Mouse (Mus musculus) stomach, postnatal 0 days (tissue): ENCODE data around the gene Pgghg. TPM values are rescaled to one million over a fixed set of nuclear protein-coding genes. Genes with fewer than 3 reads are reported as not detected.

Experiments
- ATAC-seq: fragments of 200-750 bp; cut with Nextera tagmentation; 2 replicates; pipeline ENCODE4 v1.8.0; 2017; ENCODE audit not compliant: low FRiP score, low TSS enrichment
- DNase-seq: peaks from one replicate; pipeline ENCODE4 v3.0.0-alpha.2; 2016; ENCODE audit warnings: low spot score
- H3K27ac ChIP-seq: fragments of 300-500 bp; sonication (generic); replicated peaks from 2 replicates; pipeline ENCODE4 v1.5.1; 2014; ENCODE audit warnings: mild to moderate bottlenecking, control low read depth
- H3K27me3 ChIP-seq: fragments of 300-500 bp; sonication (generic); 2 replicates; pipeline ENCODE4 v1.6.1; 2014; ENCODE audit warnings: low read length; ENCODE audit not compliant: control insufficient read depth, insufficient read depth
- H3K36me3 ChIP-seq: fragments of 300-500 bp; sonication (generic); 2 replicates; pipeline ENCODE4 v1.6.1; 2014; ENCODE audit warnings: low read length, mixed read lengths; ENCODE audit not compliant: control insufficient read depth, insufficient read depth
- H3K4me1 ChIP-seq: fragments of 300-500 bp; sonication (generic); replicated peaks from 2 replicates; pipeline ENCODE4 v1.6.1; 2014; ENCODE audit warnings: antibody characterized with exemption; ENCODE audit not compliant: control insufficient read depth, insufficient read depth
- H3K4me2 ChIP-seq: fragments of 300-500 bp; sonication (generic); replicated peaks from 2 replicates; pipeline ENCODE4 v1.6.1; 2014; ENCODE audit warnings: low read depth, mild to moderate bottlenecking, control low read depth, moderate library complexity
- H3K4me3 ChIP-seq: fragments of 300-500 bp; sonication (generic); 2 replicates; pipeline ENCODE4 v1.5.1; 2014; ENCODE audit warnings: low read depth, low read length, control low read depth
- H3K9ac ChIP-seq: fragments of 300-500 bp; sonication (generic); 2 replicates; pipeline ENCODE4 v1.6.1; 2014; ENCODE audit warnings: mild to moderate bottlenecking, low read length, control low read depth, mixed read lengths
- H3K9me3 ChIP-seq: fragments of 300-500 bp; sonication (generic); 2 replicates; pipeline ENCODE4 v1.6.1; 2016; ENCODE audit warnings: low read length; ENCODE audit not compliant: control insufficient read depth
- CTCF ChIP-seq: IDR thresholded peaks from 2 replicates; pipeline ENCODE4 v1.5.1; 2016; ENCODE audit warnings: antibody characterized with exemption, low read depth, mild to moderate bottlenecking, moderate library complexity
- EP300 ChIP-seq: optimal IDR thresholded peaks from 2 replicates; pipeline ENCODE3; 2016; ENCODE audit warnings: antibody characterized with exemption
- WGBS: fragments of 180-500 bp; shearing (Covaris S2); extraction: QIAGEN DNeasy Blood & Tissue Kit; methylation state at CpG from one replicate; pipeline ENCODE4 v1.1.7; 2014; 5-methylcytosine and 5-hydroxymethylcytosine counted together
- polyA plus RNA-seq: library from polyadenylated mRNA; unstranded; fragments of >200 nt; fragmentation: Nextera tagmentation; extraction: Ambion mirVana; gene quantifications from 2 replicates; pipeline ENCODE4 v1.2.1, GENCODE M21; 2015

Pgghg gene
- polyA plus RNA-seq, 1 experiment from 2014 or later = 10.1 TPM

DNA sequence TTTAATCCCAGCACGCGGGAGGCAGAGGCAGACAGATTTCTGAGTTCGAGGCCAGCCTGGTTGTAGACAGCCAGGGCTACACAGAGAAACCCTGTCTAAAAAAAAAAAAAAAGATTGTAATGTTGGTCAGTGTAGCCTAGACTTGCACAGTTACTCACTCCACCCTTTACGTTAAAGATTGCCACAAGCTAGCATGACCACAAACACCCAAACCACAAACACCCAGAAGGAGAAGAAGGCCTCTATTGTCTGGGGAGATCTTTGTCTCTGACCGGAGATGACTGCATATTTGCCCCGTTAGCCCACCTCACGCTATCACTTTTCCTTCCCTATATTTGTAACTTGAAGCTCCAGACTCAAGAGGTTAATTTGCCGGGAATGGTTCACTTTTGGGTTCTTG lies 40.5 kb downstream of the Pgghg start:
- H3K4me1 ChIP-seq = no peaks in the 10 kb centered on the region
- no peaks in the 10 kb centered on the region for H3K27me3 ChIP-seq
- ATAC-seq (no peak), DNase-seq (no peak)
- no peaks in the 10 kb centered on the region for H3K36me3 ChIP-seq
- TF ChIP-seq EP300 (no peak), CTCF (no peak)
- no peak overlapping the region for H3K4me2 ChIP-seq
- no peak overlapping the region for H3K27ac ChIP-seq
- WGBS = 86% methylated on average over 8 of the region's 8 CpGs
- no peaks in the 10 kb centered on the region for H3K9me3 ChIP-seq
- no peak overlapping the region for H3K4me3 ChIP-seq
- no peak overlapping the region for H3K9ac ChIP-seq

- DNase-seq = no peak
- Histone ChIP-seq H3K4me2 (no peak overlapping the region), H3K4me1 (no peaks in the 10 kb centered on the region), H3K27me3 (no peaks in the 10 kb centered on the region), H3K36me3 (no peaks in the 10 kb centered on the region), H3K9ac (no peak overlapping the region), H3K4me3 (no peak overlapping the region), H3K9me3 (no peaks in the 10 kb centered on the region), H3K27ac (no peak overlapping the region)
- no peak for ATAC-seq
- WGBS = 89% methylated on average over 7 of the region's 7 CpGs
- TF ChIP-seq EP300 (no peak), CTCF (no peak)
These were observed 41.8 kb downstream of the Pgghg start for GRCm38 (mm10) chr7:140982971-140983370.

GRCm38 (mm10) chr7:140987182-140988138 lies 46.3 kb downstream of the Pgghg start:
- Histone ChIP-seq H3K27ac (no peak overlapping the region), H3K27me3 (no peaks in the 10 kb centered on the region), H3K36me3 (no peaks in the 10 kb centered on the region), H3K9ac (no peak overlapping the region), H3K4me3 (no peak overlapping the region), H3K4me1 (no peaks in the 10 kb centered on the region; the same call in 1 of the 2 replicates), H3K9me3 (no peaks in the 10 kb centered on the region), H3K4me2 (no peak overlapping the region)
- 64% methylated on average over 17 of the region's 17 CpGs for WGBS
- DNase-seq (no peak), ATAC-seq (no peak)
- TF ChIP-seq EP300 (no peak), CTCF (no peak)

- DNase-seq (no peak), ATAC-seq (no peak)
- WGBS = 78% methylated on average over 4 of the region's 4 CpGs
- H3K4me3 ChIP-seq = no peak overlapping the region
- H3K27ac ChIP-seq = no peak overlapping the region
- H3K9me3 ChIP-seq = no peaks in the 10 kb centered on the region
- TF ChIP-seq EP300 (no peak), CTCF (no peak)
- H3K4me1 ChIP-seq = no peaks in the 10 kb centered on the region; the same call in 1 of the 2 replicates
- no peaks in the 10 kb centered on the region for H3K36me3 ChIP-seq
- H3K4me2 ChIP-seq = no peak overlapping the region
- no peaks in the 10 kb centered on the region for H3K27me3 ChIP-seq
- H3K9ac ChIP-seq = no peak overlapping the region
These were observed 47.8 kb downstream of the Pgghg start for GRCm38 (mm10) chr7:140989022-140989421.

GRCm38 (mm10) chr7:140990185-140990584 lies 49.0 kb downstream of the Pgghg start:
- ATAC-seq (peak; percentile 66), DNase-seq (peak; percentile 47)
- H3K36me3 ChIP-seq = no peaks in the 10 kb centered on the region
- no peak overlapping the region for H3K27ac ChIP-seq
- WGBS = 40% methylated on average over 6 of the region's 6 CpGs
- H3K4me2 ChIP-seq = no peak overlapping the region
- H3K27me3 ChIP-seq = no peaks in the 10 kb centered on the region
- H3K9ac ChIP-seq = no peak overlapping the region
- H3K4me3 ChIP-seq = no peak overlapping the region
- H3K4me1 ChIP-seq = no peaks in the 10 kb centered on the region; the same call in 1 of the 2 replicates
- no peak for TF ChIP-seq EP300
- TF ChIP-seq CTCF = no peak
- no peaks in the 10 kb centered on the region for H3K9me3 ChIP-seq

DNA sequence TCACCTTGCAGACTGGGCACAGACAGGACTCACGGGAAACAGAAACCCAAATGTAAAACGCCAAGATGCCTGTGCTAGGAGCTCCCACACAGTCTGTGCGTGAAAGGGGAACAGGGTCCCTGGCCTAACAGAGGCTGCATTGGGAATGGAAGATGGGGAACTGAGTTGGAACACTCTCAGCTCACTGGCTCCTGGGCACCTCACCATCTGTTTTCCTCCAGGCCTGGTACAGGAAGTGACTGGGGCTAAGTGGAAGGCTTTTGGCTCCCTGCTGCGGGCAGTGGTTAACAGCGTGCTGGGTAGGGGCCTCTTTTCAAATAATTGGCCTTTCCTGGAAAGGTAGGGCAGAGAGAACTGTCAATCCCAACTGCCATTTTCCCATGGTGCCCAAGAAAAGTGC lies 49.4 kb downstream of the Pgghg start:
- H3K9me3 ChIP-seq = no peaks in the 10 kb centered on the region
- TF ChIP-seq EP300 (no peak), CTCF (no peak)
- no peaks in the 10 kb centered on the region for H3K27me3 ChIP-seq
- no peak overlapping the region for H3K4me2 ChIP-seq
- no peaks in the 10 kb centered on the region; the same call in 1 of the 2 replicates for H3K4me1 ChIP-seq
- WGBS = 71% methylated on average over 5 of the region's 5 CpGs
- H3K9ac ChIP-seq = no peak overlapping the region
- no peak for DNase-seq
- no peak overlapping the region for H3K4me3 ChIP-seq
- H3K36me3 ChIP-seq = no peaks in the 10 kb centered on the region
- H3K27ac ChIP-seq = no peak overlapping the region
- no peak for ATAC-seq
